Mouse (Mus musculus) midbrain, postnatal 0 days (tissue): ENCODE data around the gene Rbm5. TPM values are rescaled to one million over a fixed set of nuclear protein-coding genes. Genes with fewer than 3 reads are reported as not detected.

Source experiments
- ATAC-seq: fragments of 200-750 bp; cut with Nextera tagmentation; 2 replicates; pipeline ENCODE4 v1.8.0; 2017; ENCODE audit warnings: moderate number of reproducible peaks, mild to moderate bottlenecking, moderate TSS enrichment, moderate library complexity; ENCODE audit not compliant: low FRiP score
- DNase-seq: peaks from one replicate; pipeline ENCODE4 v3.0.0-alpha.2; 2015; ENCODE audit warnings: low spot score
- H3K27ac ChIP-seq: fragments of 300-500 bp; sonication (generic); 2 replicates; pipeline ENCODE4 v1.5.1; 2014; ENCODE audit warnings: low read depth, mild to moderate bottlenecking, low read length, mixed read lengths
- H3K27me3 ChIP-seq: fragments of 300-500 bp; sonication (generic); 2 replicates; pipeline ENCODE4 v1.6.1; 2014; ENCODE audit warnings: low read length, control low read depth, mixed read lengths; ENCODE audit not compliant: insufficient read depth
- H3K36me3 ChIP-seq: fragments of 300-500 bp; sonication (generic); 2 replicates; pipeline ENCODE4 v1.6.1; 2014; ENCODE audit warnings: low read length, control low read depth, mixed read lengths; ENCODE audit not compliant: insufficient read depth
- H3K4me1 ChIP-seq: fragments of 300-500 bp; sonication (generic); 2 replicates; pipeline ENCODE4 v1.6.1; 2014; ENCODE audit warnings: mild to moderate bottlenecking, control low read depth, antibody characterized with exemption, low read length, mixed read lengths; ENCODE audit not compliant: insufficient read depth
- H3K4me2 ChIP-seq: fragments of 300-500 bp; sonication (generic); 2 replicates; pipeline ENCODE4 v1.6.1; 2014; ENCODE audit warnings: low read depth, mild to moderate bottlenecking, low read length, mixed read lengths; ENCODE audit not compliant: poor library complexity, severe bottlenecking
- H3K4me3 ChIP-seq: fragments of 300-500 bp; sonication (generic); 2 replicates; pipeline ENCODE4 v1.5.1; 2014; ENCODE audit warnings: low read depth, mild to moderate bottlenecking, low read length, moderate library complexity
- H3K9ac ChIP-seq: fragments of 300-500 bp; sonication (generic); replicated peaks from 2 replicates; pipeline ENCODE4 v1.6.1; 2014; ENCODE audit warnings: mild to moderate bottlenecking, low read length, moderate library complexity, mixed read lengths; ENCODE audit not compliant: poor library complexity, severe bottlenecking
- H3K9me3 ChIP-seq: fragments of 300-500 bp; sonication (generic); 2 replicates; pipeline ENCODE4 v1.6.1; 2016; ENCODE audit warnings: low read length, control low read depth
- CTCF ChIP-seq: IDR thresholded peaks from 2 replicates; pipeline ENCODE4 v1.5.1; 2016; ENCODE audit warnings: antibody characterized with exemption, mild to moderate bottlenecking
- WGBS: fragments of 180-500 bp; shearing (Covaris S2); extraction: QIAGEN DNeasy Blood & Tissue Kit; methylation state at CpG from one replicate; pipeline ENCODE4 v1.1.7; 2014; 5-methylcytosine and 5-hydroxymethylcytosine counted together
- polyA plus RNA-seq: library from polyadenylated mRNA; unstranded; fragments of >200 nt; fragmentation: Nextera tagmentation; extraction: Ambion mirVana; gene quantifications from 2 replicates; pipeline ENCODE4 v1.2.1, GENCODE M21; 2015
- total RNA-seq: library from RNA; depleted of rRNA; stranded (reverse); fragments of >200 nt; gene quantifications from 2 replicates; pipeline ENCODE4 v1.2.3, GENCODE M21; 2014

Gene Rbm5
- total and polyA plus RNA-seq, 2 experiments from 2014 or later: 142 to 160 TPM

- no peaks in the 10 kb centered on the region for H3K9me3 ChIP-seq
- ATAC-seq: no peak
- WGBS: 18% methylated on average over 14 of the region's 14 CpGs
- no peak overlapping the region for H3K27ac ChIP-seq
- DNase-seq: peak; percentile 58
- H3K27me3 ChIP-seq: no peaks in the 10 kb centered on the region
- no peak overlapping the region for H3K4me2 ChIP-seq
- peaks cover 14% of the 10 kb centered on the region for H3K36me3 ChIP-seq
- TF ChIP-seq CTCF: no peak
- no peak overlapping the region for H3K4me3 ChIP-seq
- no peak overlapping the region for H3K9ac ChIP-seq
- peaks cover 26% of the 10 kb centered on the region for H3K4me1 ChIP-seq
These were observed 72.8 kb downstream of the Rbm5 start for GRCm38 (mm10) chr9:107697811-107698521.

- Histone ChIP-seq H3K27ac (no peak overlapping the region), H3K9me3 (no peaks in the 10 kb centered on the region), H3K9ac (no peak overlapping the region), H3K4me1 (peaks cover 26% of the 10 kb centered on the region), H3K4me3 (no peak overlapping the region), H3K27me3 (no peaks in the 10 kb centered on the region), H3K36me3 (peaks cover 20% of the 10 kb centered on the region), H3K4me2 (no peak overlapping the region)
- no peak for ATAC-seq
- TF ChIP-seq CTCF: no peak
- 26% methylated on average over 9 of the region's 9 CpGs for WGBS
- no peak for DNase-seq
These were observed 73.8 kb downstream of the Rbm5 start for GRCm38 (mm10) chr9:107696845-107697610.

- Histone ChIP-seq H3K4me2 (no peak overlapping the region), H3K36me3 (peaks cover 30% of the 10 kb centered on the region), H3K27ac (no peak overlapping the region), H3K9ac (no peak overlapping the region), H3K4me1 (peaks cover 21% of the 10 kb centered on the region), H3K27me3 (no peaks in the 10 kb centered on the region), H3K4me3 (no peak overlapping the region), H3K9me3 (no peaks in the 10 kb centered on the region)
- DNase-seq: no peak
- 30% methylated on average over 6 of the region's 6 CpGs for WGBS
- ATAC-seq: no peak
- no peak for TF ChIP-seq CTCF
These were observed 74.7 kb downstream of the Rbm5 start for GRCm38 (mm10) chr9:107696106-107696479.

GRCm38 (mm10) chr9:107695441-107696105, 75.2 kb downstream of the Rbm5 start:
- no peaks in the 10 kb centered on the region for H3K27me3 ChIP-seq
- ATAC-seq (no peak), DNase-seq (no peak)
- H3K27ac ChIP-seq: no peak overlapping the region
- H3K9ac ChIP-seq: no peak overlapping the region
- H3K4me1 ChIP-seq: peaks cover 17% of the 10 kb centered on the region
- no peak for TF ChIP-seq CTCF
- no peak overlapping the region for H3K4me2 ChIP-seq
- peaks cover 34% of the 10 kb centered on the region for H3K36me3 ChIP-seq
- 81% methylated on average over 12 of the region's 12 CpGs for WGBS
- no peaks in the 10 kb centered on the region for H3K9me3 ChIP-seq
- no peak overlapping the region for H3K4me3 ChIP-seq

GRCm38 (mm10) chr9:107694627-107695026, 76.2 kb downstream of the Rbm5 start:
- peaks cover 14% of the 10 kb centered on the region for H3K4me1 ChIP-seq
- no peaks in the 10 kb centered on the region for H3K27me3 ChIP-seq
- no peak overlapping the region for H3K9ac ChIP-seq
- no peak for DNase-seq
- peaks cover 34% of the 10 kb centered on the region for H3K36me3 ChIP-seq
- 65% methylated on average over 7 of the region's 7 CpGs for WGBS
- no peak overlapping the region for H3K4me2 ChIP-seq
- no peak for ATAC-seq
- no peak overlapping the region for H3K27ac ChIP-seq
- no peak overlapping the region for H3K4me3 ChIP-seq
- no peaks in the 10 kb centered on the region for H3K9me3 ChIP-seq
- no peak for TF ChIP-seq CTCF
